8 mouse cellular contexts compared by ENCODE assay signal in the genomic region with DNA sequence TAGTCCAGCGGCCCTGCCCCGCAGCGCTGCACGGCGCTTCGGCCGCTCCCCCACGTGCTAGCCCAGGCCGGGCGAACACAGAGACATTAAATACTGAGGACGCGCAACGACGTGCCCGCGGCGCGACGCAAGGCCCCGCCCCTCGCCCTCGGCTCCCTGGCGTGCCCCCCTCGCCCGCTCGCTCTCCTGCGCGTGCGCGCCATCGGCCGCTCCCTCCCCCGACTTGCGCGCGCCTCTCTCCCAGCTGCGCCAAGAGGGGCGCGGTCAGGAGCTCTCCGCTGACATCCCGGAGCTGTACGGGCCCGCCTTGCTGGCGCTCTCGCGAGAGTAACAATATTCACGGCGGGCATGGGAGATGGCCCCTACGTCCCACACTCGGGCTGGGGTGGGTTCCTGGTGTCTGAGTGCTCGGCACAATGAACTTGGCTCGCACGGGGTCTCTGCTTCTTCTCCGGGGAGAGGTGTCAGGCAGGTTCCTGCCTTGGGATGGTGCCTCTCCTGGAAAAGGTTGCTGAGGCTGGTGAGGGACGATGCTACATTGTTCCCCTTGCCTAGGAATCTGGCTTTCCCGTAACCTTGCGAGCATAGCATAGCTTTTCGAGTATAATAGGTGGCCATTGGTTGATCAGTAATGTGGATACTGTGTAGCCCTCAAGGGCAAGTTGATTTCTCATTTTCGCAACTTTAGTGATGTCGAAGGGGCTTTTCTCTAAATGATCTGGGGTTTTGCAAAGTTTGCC. TPM values are rescaled to one million over a fixed set of nuclear protein-coding genes. Genes with fewer than 3 reads are reported as not detected.
A peak's percentile ranks its signal among the peaks of the same experiment; 100 is the strongest.
DNase-seq lines count a peak whose midpoint lies in the region; ATAC-seq lines count a peak whose summit lies in the region.

A gene (minus strand): TSS at position 129 of the 740 bp plus-strand sequence.

- WGBS in hindbrain, embryonic 11.5 days: 2% methylated on average over 57 of the region's 60 CpGs

- peak; percentile 98 for DNase-seq in MN1 (ENCODE audit: low spot score)
- DNase-seq in cerebellum, adult 9-10 months: peak; percentile 96
- DNase-seq in frontal cortex, adult 2 months (ENCODE audit: extremely low spot score in 1 of 2, low spot score in 1 of 2): peak; percentile 94 to 97
- peak; percentile 98 for DNase-seq in hindbrain, embryonic 11.5 days (ENCODE audit: low spot score)
- peak; percentile 98 to 99 for DNase-seq in layer of hippocampus, postnatal 10 days (ENCODE audit: low spot score in 2 of 2)
- DNase-seq in lung, postnatal 10 days: peak; percentile 98
- DNase-seq in retina, adult 2 months (ENCODE audit: low read depth, low spot score): peak; percentile 94
- DNase-seq in thymus, postnatal 36 days: peak; percentile 96 to 98

- H3K9me3 ChIP-seq in hindbrain, embryonic 11.5 days (ENCODE audit: control insufficient read depth, low read length): no peaks in the 10 kb centered on the region

- no peaks in the 10 kb centered on the region for H3K27me3 ChIP-seq in hindbrain, embryonic 11.5 days (ENCODE audit: control insufficient read depth, insufficient read depth, low read length)

- peak within 1 kb of the TSS; percentile 68 for H3K4me3 ChIP-seq in hindbrain, embryonic 11.5 days (ENCODE audit: low read depth, low read length)

- H3K4me2 ChIP-seq in hindbrain, embryonic 11.5 days (replicated peaks; ENCODE audit: low read depth, low read length): peak within 1 kb of the TSS; percentile 95

- peaks cover 4% of the 10 kb centered on the region; the same call in 1 of the 2 replicates for H3K4me1 ChIP-seq in hindbrain, embryonic 11.5 days (replicated peaks; ENCODE audit: control insufficient read depth, insufficient read depth, low read length)

- peak; percentile 98 for ATAC-seq in hindbrain, embryonic 11.5 days (ENCODE audit: low FRiP score)

- H3K27ac ChIP-seq in hindbrain, embryonic 11.5 days (ENCODE audit: low read depth, low read length): peak within 1 kb of the TSS; percentile 76

- no peaks in the 10 kb centered on the region for H3K36me3 ChIP-seq in hindbrain, embryonic 11.5 days (ENCODE audit: control insufficient read depth, insufficient read depth, low read length)

- H3K9ac ChIP-seq in hindbrain, embryonic 11.5 days (ENCODE audit: low read depth, low read length): peak within 1 kb of the TSS; percentile 84

RNA-seq across cellular contexts. Expression of the gene that starts here (rescaled TPM):
- polyA plus RNA-seq in frontal cortex, adult 2 months (2012; rRNA removed): 45.2 and 49.1 TPM in 2 replicates
- 14.0 and 14.2 TPM in 2 replicates for polyA plus RNA-seq in hindbrain, embryonic 11.5 days (2014; fragmentation: Nextera tagmentation; extraction: Ambion mirVana)
- total RNA-seq in layer of hippocampus, postnatal 10 days (2021): 10 to 100 TPM; 44.1 to 45.8 TPM

Comparison
In these comparisons a context has a peak if more than half of its experiments do, and no peak if none do; other contexts are left out.
1. Peak in every context shown above with its lines: DNase-seq, ATAC-seq, H3K4me3 ChIP-seq and H3K27ac ChIP-seq.